Mouse (Mus musculus) embryonic facial prominence, embryonic 10.5 days (tissue): ENCODE data around the gene Aff1. TPM values are rescaled to one million over a fixed set of nuclear protein-coding genes. Genes with fewer than 3 reads are reported as not detected.

ENCODE experiments used
- DNase-seq: peaks from one replicate; pipeline ENCODE4 v3.0.0-alpha.2; 2017; ENCODE audit warnings: low spot score
- H3K27ac ChIP-seq: fragments of 300-500 bp; sonication (generic); replicated peaks from 2 replicates; pipeline ENCODE4 v1.5.1; 2016; ENCODE audit warnings: mild to moderate bottlenecking
- H3K27me3 ChIP-seq: fragments of 300-500 bp; sonication (generic); replicated peaks from 2 replicates; pipeline ENCODE4 v1.6.1; 2016; ENCODE audit warnings: low read depth, mild to moderate bottlenecking; ENCODE audit not compliant: poor library complexity, severe bottlenecking
- H3K36me3 ChIP-seq: fragments of 300-500 bp; sonication (generic); replicated peaks from 2 replicates; pipeline ENCODE4 v1.6.1; 2016; ENCODE audit warnings: mild to moderate bottlenecking, moderate library complexity
- H3K4me1 ChIP-seq: fragments of 300-500 bp; sonication (generic); 2 replicates; pipeline ENCODE4 v1.6.1; 2016
- H3K4me3 ChIP-seq: fragments of 300-500 bp; sonication (generic); 2 replicates; pipeline ENCODE4 v1.5.1; 2016; ENCODE audit warnings: mild to moderate bottlenecking, moderate library complexity
- H3K9me3 ChIP-seq: fragments of 300-500 bp; sonication (generic); 2 replicates; pipeline ENCODE4 v1.6.1; 2016; ENCODE audit warnings: mild to moderate bottlenecking
- WGBS: fragments of 180-500 bp; shearing (Covaris S2); methylation state at CpG from one replicate; pipeline ENCODE4 v1.1.7; 2016; 5-methylcytosine and 5-hydroxymethylcytosine counted together
- polyA plus RNA-seq: library from polyadenylated mRNA; unstranded; fragments of >200 nt; fragmentation: Nextera tagmentation; extraction: Ambion mirVana; gene quantifications from 2 replicates; pipeline ENCODE4 v1.2.1, GENCODE M21; 2016

Gene Aff1
- polyA plus RNA-seq, 1 experiment from 2014 or later, result 4.0 TPM

DNA sequence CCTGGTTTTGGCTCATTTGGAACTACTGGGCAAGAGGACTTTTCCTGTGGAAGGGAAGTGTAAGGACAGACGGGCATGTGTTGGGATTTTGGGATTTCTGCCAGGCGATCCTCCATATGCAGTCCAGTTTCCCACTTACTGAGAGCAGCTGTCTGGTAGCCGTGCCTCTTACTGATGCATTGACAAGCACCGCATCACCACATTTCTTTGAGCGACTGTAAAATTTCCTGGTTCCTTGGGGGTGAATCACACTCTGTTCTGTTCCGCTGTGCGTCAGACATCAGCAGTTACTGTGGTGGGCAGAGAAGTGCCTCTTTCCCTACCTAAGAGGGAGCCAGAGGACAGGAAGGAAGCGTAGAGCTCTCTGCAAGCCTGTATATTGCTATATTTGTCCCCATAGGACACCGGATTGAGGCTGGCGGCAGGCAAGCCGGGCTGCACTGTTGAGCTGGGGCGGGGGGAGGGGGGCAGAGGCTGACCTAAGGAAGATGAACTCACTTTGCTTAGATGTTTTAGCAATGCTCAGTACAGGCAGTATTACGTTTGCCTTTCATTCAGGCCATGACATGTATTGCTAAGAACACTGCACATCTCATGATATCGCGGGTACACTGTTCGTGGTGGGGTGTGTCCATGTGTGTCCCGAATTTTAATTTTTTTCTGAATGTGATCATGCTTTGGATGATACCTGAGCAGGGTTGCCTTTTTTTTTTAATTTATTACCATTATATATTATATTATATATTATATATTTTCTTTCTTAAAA, 162.1 kb downstream of the Aff1 start:
- H3K27ac ChIP-seq, result no peak overlapping the region
- no peaks in the 10 kb centered on the region for H3K9me3 ChIP-seq
- WGBS, result 79% methylated on average over 17 of the region's 17 CpGs
- no peaks in the 10 kb centered on the region for H3K27me3 ChIP-seq
- peaks cover 31% of the 10 kb centered on the region for H3K36me3 ChIP-seq
- no peak for DNase-seq
- peaks cover 11% of the 10 kb centered on the region for H3K4me1 ChIP-seq
- no peak overlapping the region for H3K4me3 ChIP-seq

DNA sequence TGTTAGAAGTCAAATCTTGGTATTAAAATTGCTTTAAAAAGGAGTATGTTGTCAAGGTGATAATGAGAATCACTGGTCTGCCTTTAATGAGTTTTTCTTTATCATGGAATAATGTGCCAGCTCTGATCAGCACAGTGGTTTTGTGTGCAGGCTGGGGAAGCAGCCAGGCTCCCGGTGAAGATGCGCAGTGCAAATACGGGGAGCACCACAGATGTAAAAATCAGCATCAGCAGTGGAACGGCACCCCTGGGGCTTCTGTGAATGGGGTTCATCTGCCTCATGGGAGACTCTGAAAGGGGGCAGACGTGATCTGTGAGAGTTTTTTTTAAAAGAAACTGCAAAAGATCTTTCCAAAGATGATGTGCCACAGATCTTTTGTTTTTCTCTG, 162.6 kb downstream of the Aff1 start:
- no peak overlapping the region for H3K27ac ChIP-seq
- H3K9me3 ChIP-seq, result no peaks in the 10 kb centered on the region
- no peak for DNase-seq
- WGBS, result 82% methylated on average over 5 of the region's 5 CpGs
- no peaks in the 10 kb centered on the region for H3K27me3 ChIP-seq
- peaks cover 11% of the 10 kb centered on the region for H3K4me1 ChIP-seq
- H3K36me3 ChIP-seq, result peaks cover 25% of the 10 kb centered on the region
- no peak overlapping the region for H3K4me3 ChIP-seq

DNA sequence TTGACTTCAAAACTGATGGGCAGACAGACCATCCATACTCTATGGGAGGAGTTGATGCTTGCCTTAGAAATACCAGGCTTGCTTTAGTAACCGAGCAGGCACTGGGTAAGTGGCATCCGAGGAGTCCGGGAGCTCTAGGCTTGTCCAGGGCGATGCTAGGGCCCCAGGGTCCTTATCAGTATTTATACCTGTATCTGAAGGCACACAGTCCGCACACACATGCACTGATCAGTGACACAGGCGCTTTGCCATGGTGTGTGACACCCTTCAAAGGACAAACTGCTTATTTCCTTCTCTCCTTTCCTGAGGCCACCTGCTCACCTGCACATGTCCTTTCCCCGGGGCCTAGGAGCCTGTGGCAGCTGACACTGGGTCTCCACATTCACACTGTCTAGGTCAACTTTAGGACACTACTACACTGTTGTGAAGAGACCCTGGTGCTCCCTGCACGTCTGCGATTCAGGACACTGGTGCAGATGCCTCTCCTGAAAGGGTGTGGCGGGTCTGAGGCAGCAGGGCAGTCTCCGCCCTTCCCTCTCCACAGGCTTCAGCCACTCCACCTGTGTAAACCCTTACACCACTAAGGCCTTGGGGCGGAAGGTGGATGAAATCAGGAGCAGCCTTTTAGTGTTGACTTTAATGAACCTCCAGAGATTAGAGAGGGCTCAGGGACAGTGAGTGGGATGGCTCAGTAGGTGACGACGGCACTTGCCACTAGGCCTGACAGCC, 163.5 kb downstream of the Aff1 start:
- H3K27me3 ChIP-seq, result no peaks in the 10 kb centered on the region
- H3K36me3 ChIP-seq, result peaks cover 18% of the 10 kb centered on the region
- no peak for DNase-seq
- 81% methylated on average over 14 of the region's 14 CpGs for WGBS
- no peak overlapping the region for H3K4me3 ChIP-seq
- H3K9me3 ChIP-seq, result no peaks in the 10 kb centered on the region
- no peak overlapping the region for H3K27ac ChIP-seq
- peaks cover 11% of the 10 kb centered on the region for H3K4me1 ChIP-seq

DNA sequence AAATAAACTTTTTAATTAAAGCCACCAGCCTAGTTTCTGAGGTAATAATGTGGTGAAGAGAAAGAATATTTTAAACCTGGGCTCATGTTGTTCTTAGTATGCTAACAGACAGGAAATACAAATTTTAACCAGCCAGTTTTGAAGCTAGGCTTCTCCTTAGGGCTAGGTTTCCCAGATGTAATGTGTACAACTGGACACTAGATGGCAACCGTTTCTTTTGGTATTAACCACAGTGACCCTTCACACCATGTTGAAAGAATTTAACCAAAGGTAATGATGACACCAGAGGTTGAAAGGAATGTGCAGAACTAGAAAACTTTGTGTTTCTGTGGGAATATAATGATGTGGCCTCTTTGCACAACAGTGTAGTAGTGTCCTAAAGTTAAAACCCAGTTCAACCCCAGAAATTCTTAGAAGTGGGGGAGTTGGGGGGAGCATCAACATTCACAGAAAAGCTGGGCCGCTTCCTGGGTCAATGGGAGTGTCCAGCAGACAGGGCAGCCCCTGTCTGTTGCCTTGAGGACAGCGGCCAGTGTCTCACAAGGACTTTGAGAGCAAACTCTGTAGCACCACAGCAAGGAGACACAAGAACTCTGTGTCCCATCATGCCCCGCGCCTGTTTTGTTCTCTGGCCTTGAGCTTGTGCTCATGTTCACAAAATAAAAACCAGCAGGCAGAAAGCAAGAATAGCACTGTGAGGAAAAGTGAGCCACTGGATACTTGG, 164.3 kb downstream of the Aff1 start:
- 60% methylated on average over 5 of the region's 5 CpGs for WGBS
- peak; percentile 23 for DNase-seq
- no peak overlapping the region for H3K4me3 ChIP-seq
- H3K36me3 ChIP-seq, result peaks cover 15% of the 10 kb centered on the region; the same call in 1 of the 2 replicates
- H3K4me1 ChIP-seq, result peaks cover 11% of the 10 kb centered on the region
- H3K27ac ChIP-seq, result 0 out of 2 replicates have a peak overlapping the region, but pooled peaks have one; percentile 24
- H3K27me3 ChIP-seq, result no peaks in the 10 kb centered on the region
- no peaks in the 10 kb centered on the region for H3K9me3 ChIP-seq

DNA sequence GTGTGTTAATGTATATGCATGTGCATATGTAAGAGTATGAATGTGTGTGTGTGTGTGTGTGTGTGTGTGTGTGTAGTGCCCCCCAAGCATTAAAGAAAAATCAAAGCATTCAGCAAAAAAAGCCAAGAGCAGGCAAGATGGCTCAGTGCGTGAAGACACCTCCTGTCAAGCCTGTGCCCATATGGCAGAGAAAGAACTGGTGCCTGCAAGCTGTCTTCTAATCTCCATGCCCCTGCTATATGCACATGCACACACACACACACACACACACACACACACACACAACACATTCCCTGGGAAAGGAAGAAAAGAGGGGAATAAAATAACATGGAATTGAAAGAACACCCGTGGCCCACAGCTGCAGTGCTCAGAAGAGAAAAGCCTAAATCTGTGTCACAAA, 165.0 kb downstream of the Aff1 start:
- Histone ChIP-seq H3K4me1 (peaks cover 11% of the 10 kb centered on the region), H3K27ac (no peak overlapping the region), H3K9me3 (no peaks in the 10 kb centered on the region), H3K36me3 (peaks cover 9% of the 10 kb centered on the region; the same call in 1 of the 2 replicates), H3K4me3 (no peak overlapping the region), H3K27me3 (no peaks in the 10 kb centered on the region)
- WGBS, result 94% methylated on average over 2 of the region's 2 CpGs
- peak; percentile 3 for DNase-seq

DNA sequence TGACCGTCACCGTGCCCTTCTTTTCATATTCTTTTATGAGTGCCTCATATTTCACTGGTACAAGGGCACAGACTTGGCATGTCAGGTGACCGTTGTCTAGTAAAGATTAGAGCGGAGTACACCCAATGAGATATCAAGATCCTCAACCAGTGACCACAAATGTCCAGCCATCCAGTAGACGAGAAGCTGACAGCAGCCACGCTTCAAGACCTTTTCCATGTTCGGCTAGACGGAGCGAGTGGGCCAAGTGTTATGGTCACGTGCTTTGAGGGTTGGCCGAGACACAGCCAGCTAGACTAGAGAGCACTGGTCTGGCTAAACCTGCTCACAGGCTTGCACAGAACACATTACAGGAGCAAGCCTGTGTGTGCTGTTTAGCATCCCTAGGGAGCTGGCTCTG, 168.4 kb downstream of the Aff1 start:
- Histone ChIP-seq H3K4me1 (peaks cover 5% of the 10 kb centered on the region), H3K4me3 (no peak overlapping the region), H3K27ac (no peak overlapping the region), H3K36me3 (peaks cover 13% of the 10 kb centered on the region), H3K9me3 (no peaks in the 10 kb centered on the region), H3K27me3 (no peaks in the 10 kb centered on the region)
- WGBS, result 95% methylated on average over 11 of the region's 11 CpGs
- no peak for DNase-seq

DNA sequence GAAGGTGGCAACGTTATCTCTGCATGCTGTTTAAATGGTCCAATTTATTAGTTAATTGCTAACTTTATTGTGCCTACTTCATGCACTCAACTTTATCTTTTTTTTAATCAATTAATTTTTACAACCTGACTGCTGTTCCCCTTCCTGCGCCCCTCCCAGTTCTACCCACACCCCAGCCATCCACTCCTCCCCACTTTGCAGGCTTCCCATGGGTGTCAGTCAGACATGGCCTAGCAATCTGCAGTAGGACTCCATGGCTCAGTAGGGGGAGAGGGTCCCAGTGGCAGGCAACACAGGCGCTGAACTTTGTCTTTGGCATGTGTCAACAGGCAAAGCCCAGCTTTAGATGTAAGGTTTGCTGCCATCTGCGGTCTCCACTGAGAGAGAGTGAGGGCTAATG, 171.6 kb downstream of the Aff1 start:
- no peaks in the 10 kb centered on the region for H3K9me3 ChIP-seq
- 94% methylated on average over 4 of the region's 4 CpGs for WGBS
- H3K4me1 ChIP-seq, result 0 out of 2 replicates have a peak, but pooled peaks cover 3% of the 10 kb centered on the region
- H3K27ac ChIP-seq, result no peak overlapping the region
- no peak for DNase-seq
- no peaks in the 10 kb centered on the region for H3K27me3 ChIP-seq
- H3K4me3 ChIP-seq, result no peak overlapping the region
- H3K36me3 ChIP-seq, result peaks cover 27% of the 10 kb centered on the region

DNA sequence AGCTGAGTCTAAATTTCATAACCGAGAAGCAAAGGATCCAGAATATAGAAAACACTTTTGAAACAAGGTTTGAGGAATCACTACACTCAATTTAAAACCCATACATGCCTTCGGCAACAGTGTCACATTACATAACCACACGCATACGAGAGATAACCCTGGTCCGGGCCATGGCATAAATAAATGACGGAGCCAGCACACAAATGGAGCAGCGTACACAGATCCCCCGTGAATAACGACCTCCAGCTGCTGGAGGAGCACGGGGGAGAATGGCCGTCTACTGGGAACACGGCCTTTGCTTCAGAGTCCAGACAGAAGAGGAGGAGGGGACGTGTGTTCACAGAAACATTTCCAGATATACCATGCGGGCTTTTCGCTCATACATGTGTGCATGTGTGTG, 197.6 kb downstream of the Aff1 start:
- peak; percentile 29 for DNase-seq
- Histone ChIP-seq H3K4me1 (peaks cover 17% of the 10 kb centered on the region), H3K27ac (no peak overlapping the region), H3K9me3 (no peaks in the 10 kb centered on the region), H3K36me3 (peaks cover 3% of the 10 kb centered on the region), H3K27me3 (no peaks in the 10 kb centered on the region), H3K4me3 (no peak overlapping the region)
- WGBS, result 67% methylated on average over 15 of the region's 15 CpGs

DNA sequence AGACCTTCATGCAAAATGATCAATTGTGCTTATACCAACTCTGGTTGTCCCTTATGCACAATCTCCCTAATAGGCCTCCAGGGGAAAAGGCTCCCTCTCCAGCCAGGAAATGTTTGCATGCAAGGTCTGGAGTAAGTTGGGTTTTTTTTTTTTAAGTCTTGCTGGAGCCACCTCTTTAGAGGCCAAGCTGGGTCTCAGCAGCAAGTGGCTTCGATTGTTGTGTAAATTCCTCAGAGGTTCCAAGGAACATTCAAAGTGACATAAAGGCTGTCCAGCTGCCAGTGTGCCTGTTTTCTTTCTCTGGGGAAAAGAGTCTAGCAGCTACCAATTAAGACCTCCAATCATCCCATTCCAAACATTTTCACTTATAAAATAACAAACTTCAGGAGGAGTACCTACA, 206.1 kb downstream of the Aff1 start:
- Histone ChIP-seq H3K27ac (no peak overlapping the region), H3K9me3 (no peaks in the 10 kb centered on the region), H3K27me3 (no peaks in the 10 kb centered on the region), H3K4me1 (peaks cover 12% of the 10 kb centered on the region), H3K4me3 (no peak overlapping the region), H3K36me3 (no peaks in the 10 kb centered on the region)
- WGBS, result 28% methylated on average over 1 of the region's 1 CpGs
- no peak for DNase-seq

Other genes starting within 250 kb of the Aff1 start
- gene Slc10a6, start 63.0 kb upstream of the Aff1 start, polyA plus RNA-seq, result not detected in 2 replicates
- 0.26 and 0.31 TPM in 2 replicates for gene 1700016H13Rik, start 36.4 kb upstream of the Aff1 start, polyA plus RNA-seq
- gene Klhl8, start 218.9 kb downstream of the Aff1 start, polyA plus RNA-seq, result 11.9 and 12.1 TPM in 2 replicates